Comparison of ENCODE assay signal across 27 mouse cellular contexts in genomic region chr5:15747478-15748255, GRCm38 (mm10). TPM values are rescaled to one million over a fixed set of nuclear protein-coding genes. Genes with fewer than 3 reads are reported as not detected.
DNase-seq lines count a peak whose midpoint lies in the region; ATAC-seq and TF ChIP-seq lines count a peak whose summit lies in the region.
"Had no signal": no experiment of that assay in that cellular context is flagged by ENCODE, and none has a peak within 500 bp of the region (broad histone marks: within the 10 kb centered on the region; RNA-seq: fewer than 3 reads in every experiment).

No protein-coding gene starts in this region.

- H3K9ac ChIP-seq in kidney, embryonic 15.5 days, result no peak overlapping the region
- H3K9ac ChIP-seq in kidney, embryonic 14.5 days (ENCODE audit: low read depth, low read length), result no peak overlapping the region
- no peak overlapping the region for H3K9ac ChIP-seq in embryonic facial prominence, embryonic 12.5 days
- H3K9ac ChIP-seq in neural tube, embryonic 15.5 days (replicated peaks), result no peak overlapping the region
- H3K9ac ChIP-seq in intestine, postnatal 0 days (ENCODE audit: low read depth, low read length), result no peak overlapping the region
- H3K9ac ChIP-seq: forebrain, embryonic 12.5 days; hindbrain, embryonic 15.5 days; midbrain, embryonic 12.5 days had no signal

- no peak for TF ChIP-seq CTCF in intestine, postnatal 0 days (IDR thresholded peaks at IDR 0.05; ENCODE audit: low read depth)

- H3K4me2 ChIP-seq in kidney, embryonic 15.5 days, result no peak overlapping the region
- H3K4me2 ChIP-seq in kidney, embryonic 14.5 days (replicated peaks; ENCODE audit: low read depth, low read length), result no peak overlapping the region
- no peak overlapping the region for H3K4me2 ChIP-seq in embryonic facial prominence, embryonic 12.5 days (replicated peaks)
- no peak overlapping the region for H3K4me2 ChIP-seq in neural tube, embryonic 15.5 days
- H3K4me2 ChIP-seq in intestine, postnatal 0 days (replicated peaks; ENCODE audit: low read depth), result no peak overlapping the region
- H3K4me2 ChIP-seq: forebrain, embryonic 12.5 days; hindbrain, embryonic 15.5 days; midbrain, embryonic 12.5 days had no signal

- no peak overlapping the region for H3K27ac ChIP-seq in kidney, embryonic 15.5 days
- no peak overlapping the region for H3K27ac ChIP-seq in kidney, embryonic 14.5 days (ENCODE audit: low read depth, low read length)
- peak overlapping the region; percentile 73; the same call in 1 of the 2 replicates for H3K27ac ChIP-seq in embryonic facial prominence, embryonic 12.5 days
- H3K27ac ChIP-seq in limb, embryonic 10.5 days, result peak overlapping the region; percentile 66; the same call in 1 of the 2 replicates
- H3K27ac ChIP-seq in neural tube, embryonic 15.5 days (replicated peaks), result no peak overlapping the region
- H3K27ac ChIP-seq in intestine, postnatal 0 days (ENCODE audit: low read depth, low read length), result no peak overlapping the region
- H3K27ac ChIP-seq: forebrain, embryonic 12.5 days; heart, adult 2 months; hindbrain, embryonic 15.5 days; midbrain, embryonic 12.5 days had no signal

- peak; percentile 55 for DNase-seq in limb, embryonic 10.5 days (ENCODE audit: low spot score)
- DNase-seq in gastrocnemius, postnatal 10 days, result no peak
- DNase-seq: adrenal gland, postnatal 10 days; B cell, adult 2 months; cerebellum, adult 9-11 months; gastrocnemius, postnatal 14 days; heart, adult 2 months; heart, postnatal 36 days; kidney, adult 18-20 months; liver; thymus, postnatal 36 days had no signal

- ATAC-seq in kidney, embryonic 15.5 days (replicated peaks; ENCODE audit: low FRiP score), result peak; percentile 43; the same call in 1 of the 2 replicates
- ATAC-seq in kidney, embryonic 14.5 days (ENCODE audit: low FRiP score, low TSS enrichment), result no peak
- ATAC-seq in embryonic facial prominence, embryonic 12.5 days (ENCODE audit: insufficient number of reproducible peaks, insufficient read depth, low FRiP score, low TSS enrichment), result peak; percentile 82; the same call in 1 of the 2 replicates
- no peak for ATAC-seq in neural tube, embryonic 15.5 days (ENCODE audit: low FRiP score)
- no peak for ATAC-seq in intestine, postnatal 0 days
- ATAC-seq: lung, postnatal 0 days had no signal

- no peaks in the 10 kb centered on the region for H3K27me3 ChIP-seq in kidney, embryonic 15.5 days
- no peaks in the 10 kb centered on the region for H3K27me3 ChIP-seq in kidney, embryonic 14.5 days (ENCODE audit: control insufficient read depth, insufficient read depth, low read length)
- H3K27me3 ChIP-seq in embryonic facial prominence, embryonic 12.5 days, result no peaks in the 10 kb centered on the region
- no peaks in the 10 kb centered on the region for H3K27me3 ChIP-seq in limb, embryonic 10.5 days (ENCODE audit: low read depth, poor library complexity, severe bottlenecking)
- no peaks in the 10 kb centered on the region for H3K27me3 ChIP-seq in neural tube, embryonic 15.5 days (replicated peaks)
- no peaks in the 10 kb centered on the region for H3K27me3 ChIP-seq in intestine, postnatal 0 days (replicated peaks; ENCODE audit: control insufficient read depth, insufficient read depth, low read length)
- H3K27me3 ChIP-seq: forebrain, embryonic 12.5 days; hindbrain, embryonic 15.5 days; midbrain, embryonic 12.5 days had no signal

- H3K36me3 ChIP-seq in kidney, embryonic 15.5 days, result no peaks in the 10 kb centered on the region
- no peaks in the 10 kb centered on the region for H3K36me3 ChIP-seq in kidney, embryonic 14.5 days (ENCODE audit: control insufficient read depth, insufficient read depth, low read length)
- no peaks in the 10 kb centered on the region for H3K36me3 ChIP-seq in embryonic facial prominence, embryonic 12.5 days
- H3K36me3 ChIP-seq in limb, embryonic 10.5 days, result no peaks in the 10 kb centered on the region
- no peaks in the 10 kb centered on the region for H3K36me3 ChIP-seq in neural tube, embryonic 15.5 days
- H3K36me3 ChIP-seq in intestine, postnatal 0 days (ENCODE audit: control insufficient read depth, insufficient read depth), result no peaks in the 10 kb centered on the region
- H3K36me3 ChIP-seq: forebrain, embryonic 12.5 days; hindbrain, embryonic 15.5 days; midbrain, embryonic 12.5 days had no signal

- H3K4me3 ChIP-seq in kidney, embryonic 15.5 days (replicated peaks), result no peak overlapping the region
- no peak overlapping the region for H3K4me3 ChIP-seq in kidney, embryonic 14.5 days (ENCODE audit: low read length)
- H3K4me3 ChIP-seq in embryonic facial prominence, embryonic 12.5 days, result no peak overlapping the region
- no peak overlapping the region for H3K4me3 ChIP-seq in limb, embryonic 10.5 days
- H3K4me3 ChIP-seq in neural tube, embryonic 15.5 days (replicated peaks), result no peak overlapping the region
- H3K4me3 ChIP-seq in intestine, postnatal 0 days (ENCODE audit: low read depth, low read length), result no peak overlapping the region
- H3K4me3 ChIP-seq: forebrain, embryonic 12.5 days; heart, adult 2 months; hindbrain, embryonic 15.5 days; midbrain, embryonic 12.5 days had no signal

- no peaks in the 10 kb centered on the region for H3K9me3 ChIP-seq in kidney, embryonic 15.5 days (replicated peaks)
- no peaks in the 10 kb centered on the region for H3K9me3 ChIP-seq in kidney, embryonic 14.5 days (ENCODE audit: control insufficient read depth, low read length)
- no peaks in the 10 kb centered on the region for H3K9me3 ChIP-seq in embryonic facial prominence, embryonic 12.5 days
- H3K9me3 ChIP-seq in limb, embryonic 10.5 days (replicated peaks), result no peaks in the 10 kb centered on the region
- no peaks in the 10 kb centered on the region for H3K9me3 ChIP-seq in neural tube, embryonic 15.5 days (replicated peaks)
- H3K9me3 ChIP-seq in intestine, postnatal 0 days (ENCODE audit: control insufficient read depth), result no peaks in the 10 kb centered on the region
- H3K9me3 ChIP-seq: forebrain, embryonic 12.5 days; hindbrain, embryonic 15.5 days; midbrain, embryonic 12.5 days had no signal

- 78% methylated on average over 4 of the region's 4 CpGs for WGBS in kidney, embryonic 15.5 days
- WGBS in kidney, embryonic 14.5 days, result 82% methylated on average over 4 of the region's 4 CpGs
- 35% methylated on average over 4 of the region's 4 CpGs for WGBS in embryonic facial prominence, embryonic 12.5 days
- WGBS in limb, embryonic 10.5 days, result 44% methylated on average over 4 of the region's 4 CpGs
- WGBS in neural tube, embryonic 15.5 days, result 93% methylated on average over 4 of the region's 4 CpGs
- WGBS in intestine, postnatal 0 days, result 83% methylated on average over 4 of the region's 4 CpGs

- H3K4me1 ChIP-seq in kidney, embryonic 15.5 days, result no peaks in the 10 kb centered on the region
- H3K4me1 ChIP-seq in kidney, embryonic 14.5 days (ENCODE audit: control insufficient read depth, insufficient read depth, low read length), result no peaks in the 10 kb centered on the region
- H3K4me1 ChIP-seq in embryonic facial prominence, embryonic 12.5 days, result peaks cover 4% of the 10 kb centered on the region; the same call in 1 of the 2 replicates
- H3K4me1 ChIP-seq in limb, embryonic 10.5 days, result peaks cover 6% of the 10 kb centered on the region; the same call in 1 of the 2 replicates
- H3K4me1 ChIP-seq in neural tube, embryonic 15.5 days, result no peaks in the 10 kb centered on the region
- H3K4me1 ChIP-seq in intestine, postnatal 0 days (replicated peaks; ENCODE audit: control insufficient read depth, insufficient read depth, low read length), result no peaks in the 10 kb centered on the region
- H3K4me1 ChIP-seq: forebrain, embryonic 12.5 days; hindbrain, embryonic 15.5 days; midbrain, embryonic 12.5 days had no signal

RNA-seq across cellular contexts. Expression of gene Speer4c, which starts 33.6 kb away (rescaled TPM):
- polyA plus RNA-seq in kidney, embryonic 15.5 days (2015; fragmentation: Nextera tagmentation; extraction: Ambion mirVana), result not detected in 2 replicates
- polyA plus RNA-seq in kidney, embryonic 14.5 days (2014; fragmentation: Nextera tagmentation; extraction: Ambion mirVana), result not detected in 2 replicates
- polyA plus RNA-seq in embryonic facial prominence, embryonic 12.5 days (2016; fragmentation: Nextera tagmentation; extraction: Ambion mirVana), result not detected in 2 replicates
- not detected in 2 replicates for polyA plus RNA-seq in limb, embryonic 10.5 days (2016; fragmentation: Nextera tagmentation; extraction: Ambion mirVana)
- polyA plus RNA-seq in neural tube, embryonic 15.5 days (2015; fragmentation: Nextera tagmentation; extraction: Ambion mirVana), result not detected in 2 replicates
- polyA plus RNA-seq in intestine, postnatal 0 days (2015; fragmentation: Nextera tagmentation; extraction: Ambion mirVana), result not detected in 2 replicates
- total RNA-seq in gastrocnemius, postnatal 10 days (2021), result not detected
- total RNA-seq: adrenal gland, postnatal 10 days; gastrocnemius, postnatal 14 days; heart, adult 2 months; heart, postnatal 36 days; layer of hippocampus, postnatal 14 days; monocyte, adult 5-6 weeks had no signal
- polyA plus RNA-seq: forebrain, embryonic 12.5 days; frontal cortex, adult 2 months; heart, adult 2 months; heart, embryonic 14.5 days; hindbrain, embryonic 15.5 days; liver, embryonic 16.5 days; midbrain, embryonic 12.5 days; neural tube, embryonic 11.5 days; small intestine, adult 2 months had no signal

Comparison
In these comparisons a context has a peak if more than half of its experiments do, and no peak if none do; other contexts are left out.
1. ATAC-seq: peak in kidney, embryonic 15.5 days (single experiment) and embryonic facial prominence, embryonic 12.5 days (single experiment); none in kidney, embryonic 14.5 days (single experiment), neural tube, embryonic 15.5 days (single experiment) and intestine, postnatal 0 days (single experiment).
2. H3K27ac ChIP-seq: peak in embryonic facial prominence, embryonic 12.5 days (single experiment) and limb, embryonic 10.5 days (single experiment); none in kidney, embryonic 15.5 days (single experiment), kidney, embryonic 14.5 days (single experiment), neural tube, embryonic 15.5 days (single experiment) and intestine, postnatal 0 days (single experiment).